In the genomic region with DNA sequence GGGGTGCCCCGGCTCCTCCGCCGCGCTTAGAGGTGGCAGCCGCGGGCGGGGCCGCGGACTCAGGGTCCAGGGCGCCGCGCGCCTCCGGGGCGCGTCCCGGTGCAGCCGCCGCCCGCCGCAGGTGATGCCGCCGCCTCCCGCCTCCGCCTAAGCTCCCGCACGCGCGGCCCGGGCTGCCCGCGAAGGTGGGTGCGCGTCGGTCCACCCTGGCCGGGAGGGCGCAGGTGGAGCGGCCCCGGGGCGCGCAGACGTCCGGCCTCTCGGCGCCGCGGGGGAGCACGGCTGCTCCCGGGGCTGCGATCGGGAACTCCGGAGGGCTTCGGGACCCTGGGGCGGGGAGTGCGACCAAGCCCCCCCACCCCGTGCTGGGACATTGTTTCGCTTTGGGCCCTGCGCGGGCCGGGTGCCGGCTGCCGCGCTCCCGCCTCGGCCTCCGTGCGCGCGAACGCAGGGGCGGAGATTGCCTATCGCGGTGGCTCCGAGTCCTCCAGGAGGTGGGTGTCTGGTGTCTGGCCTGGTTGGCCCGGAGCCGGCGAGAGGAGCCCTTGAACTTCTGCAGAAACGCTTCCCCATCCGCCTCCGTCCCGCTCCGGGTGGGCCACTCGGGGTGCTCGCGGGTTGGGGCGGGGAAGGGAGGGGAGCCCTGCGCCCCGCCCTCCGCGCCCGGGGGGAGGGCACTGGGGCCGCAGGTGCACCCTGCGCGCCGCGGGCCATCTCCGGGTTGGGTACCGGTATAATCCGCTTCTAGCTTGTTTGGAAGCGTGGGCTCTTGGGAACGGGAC, we compare ENCODE assay signal across 8 mouse cellular contexts. TPM values are rescaled to one million over a fixed set of nuclear protein-coding genes. Genes with fewer than 3 reads are reported as not detected.
DNase-seq lines count a peak whose midpoint lies in the region; ATAC-seq and TF ChIP-seq lines count a peak whose summit lies in the region.

No protein-coding gene starts in this region.

- TF ChIP-seq CTCF in layer of hippocampus, adult 2 months (conservative IDR thresholded peaks at IDR 0.05), result 0 out of 2 replicates have a peak, but pooled peaks have one; percentile 7
- TF ChIP-seq CTCF in lung, embryonic 14.5 days (IDR thresholded peaks at IDR 0.05; ENCODE audit: low read depth), result no peak

- in situ Hi-C loops in ES-E14 (cut with MboI; ENCODE audit: low sequenced_read_pairs in 2 of 2, unreplicated experiment in 2 of 2), result no loop called here

- no peaks in the 10 kb centered on the region for H3K27me3 ChIP-seq in forebrain, embryonic 16.5 days (replicated peaks; ENCODE audit: control insufficient read depth, insufficient read depth, low read length)
- no peaks in the 10 kb centered on the region; the same call in 1 of the 2 replicates for H3K27me3 ChIP-seq in lung, embryonic 14.5 days (ENCODE audit: insufficient read depth, low read length)
- no peaks in the 10 kb centered on the region for H3K27me3 ChIP-seq in neural tube, embryonic 15.5 days (replicated peaks)

- H3K36me3 ChIP-seq in ES-E14 (ENCODE audit: control insufficient read depth, insufficient read depth, low read length, poor library complexity, severe bottlenecking), result peaks cover 14% of the 10 kb centered on the region
- H3K36me3 ChIP-seq in forebrain, embryonic 16.5 days (ENCODE audit: control insufficient read depth, insufficient read depth), result no peaks in the 10 kb centered on the region
- H3K36me3 ChIP-seq in lung, embryonic 14.5 days (ENCODE audit: insufficient read depth), result no peaks in the 10 kb centered on the region
- no peaks in the 10 kb centered on the region for H3K36me3 ChIP-seq in neural tube, embryonic 15.5 days

- peak overlapping the region; percentile 96 for H3K9ac ChIP-seq in ES-E14 (ENCODE audit: insufficient read depth, low read depth, low read length, poor library complexity, severe bottlenecking)
- H3K9ac ChIP-seq in forebrain, embryonic 16.5 days (replicated peaks; ENCODE audit: low read depth, low read length), result peak overlapping the region; percentile 100
- H3K9ac ChIP-seq in lung, embryonic 14.5 days, result peak overlapping the region; percentile 95
- H3K9ac ChIP-seq in neural tube, embryonic 15.5 days (replicated peaks), result peak overlapping the region; percentile 85

- H3K27ac ChIP-seq in ES-E14 (ENCODE audit: insufficient read depth, low read depth, low read length, poor library complexity, severe bottlenecking), result peak overlapping the region; percentile 98
- H3K27ac ChIP-seq in forebrain, embryonic 16.5 days (ENCODE audit: low read length), result peak overlapping the region; percentile 96
- peak overlapping the region; percentile 97 for H3K27ac ChIP-seq in layer of hippocampus, adult 2 months
- peak overlapping the region; percentile 96 for H3K27ac ChIP-seq in lung, embryonic 14.5 days (ENCODE audit: low read depth)
- peak overlapping the region; percentile 91 for H3K27ac ChIP-seq in neural tube, embryonic 15.5 days (replicated peaks)

- intact Hi-C loops in heart, postnatal 25 days (cut with DNase I), result loop anchor here (2.0 kb wide), 1 partner anchor 41 kb away; no protein-coding TSS in a partner anchor

- peak overlapping the region; percentile 65 to 98 for H3K4me3 ChIP-seq in ES-E14 (ENCODE audit: insufficient read depth in 1 of 2, low read depth in 1 of 2, low read length in 2 of 2, poor library complexity in 1 of 2, severe bottlenecking in 1 of 2)
- H3K4me3 ChIP-seq in forebrain, embryonic 16.5 days (replicated peaks; ENCODE audit: low read length), result peak overlapping the region; percentile 93
- H3K4me3 ChIP-seq in layer of hippocampus, adult 2 months, result peak overlapping the region; percentile 91
- peak overlapping the region; percentile 81 for H3K4me3 ChIP-seq in lung, embryonic 14.5 days (ENCODE audit: low read depth, low read length)
- peak overlapping the region; percentile 67 for H3K4me3 ChIP-seq in neural tube, embryonic 15.5 days (replicated peaks)

- H3K9me3 ChIP-seq in ES-E14 (ENCODE audit: control insufficient read depth, insufficient read depth, low read depth, low read length), result no peaks in the 10 kb centered on the region
- no peaks in the 10 kb centered on the region for H3K9me3 ChIP-seq in forebrain, embryonic 16.5 days (ENCODE audit: control insufficient read depth, low read length)
- no peaks in the 10 kb centered on the region for H3K9me3 ChIP-seq in lung, embryonic 14.5 days (ENCODE audit: low read depth, low read length)
- H3K9me3 ChIP-seq in neural tube, embryonic 15.5 days (replicated peaks), result no peaks in the 10 kb centered on the region

- H3K4me2 ChIP-seq in forebrain, embryonic 16.5 days (ENCODE audit: low read length), result peak overlapping the region; percentile 93
- peak overlapping the region; percentile 94 for H3K4me2 ChIP-seq in lung, embryonic 14.5 days
- peak overlapping the region; percentile 77 for H3K4me2 ChIP-seq in neural tube, embryonic 15.5 days

- under 1% methylated on average over 87 of the region's 101 CpGs for WGBS in forebrain, embryonic 16.5 days
- WGBS in lung, embryonic 14.5 days, result under 1% methylated on average over 79 of the region's 101 CpGs
- WGBS in neural tube, embryonic 15.5 days, result under 1% methylated on average over 96 of the region's 101 CpGs

- peaks cover 0 to 13% of the 10 kb centered on the region in 2 experiments; a peak in 2 of 4 replicates for H3K4me1 ChIP-seq in ES-E14 (ENCODE audit: control insufficient read depth in 2 of 2, insufficient read depth in 2 of 2, low read length in 2 of 2, poor library complexity in 1 of 2)
- H3K4me1 ChIP-seq in forebrain, embryonic 16.5 days (replicated peaks; ENCODE audit: control insufficient read depth, insufficient read depth, low read length), result peaks cover 49% of the 10 kb centered on the region
- peaks cover 9% of the 10 kb centered on the region for H3K4me1 ChIP-seq in lung, embryonic 14.5 days (ENCODE audit: insufficient read depth)
- H3K4me1 ChIP-seq in neural tube, embryonic 15.5 days, result peaks cover 54% of the 10 kb centered on the region

- peak; percentile 64 for ATAC-seq in forebrain, embryonic 16.5 days
- peak; percentile 63 for ATAC-seq in lung, embryonic 14.5 days (ENCODE audit: insufficient read depth)
- peak; percentile 77 for ATAC-seq in neural tube, embryonic 15.5 days (ENCODE audit: low FRiP score)

- DNase-seq in ES-E14 (ENCODE audit: low read depth, low spot score), result peak; percentile 71
- DNase-seq in cerebellum, adult 18-20 months, result peak; percentile 65 to 76
- peak; percentile 56 for DNase-seq in heart, postnatal 25 days (ENCODE audit: low spot score)
- DNase-seq in layer of hippocampus, adult 2 months (ENCODE audit: low spot score in 2 of 2), result peak; percentile 59 to 60
- DNase-seq in lung, embryonic 14.5 days, result peak; percentile 79
- peak; percentile 84 for DNase-seq in testis, postnatal 10 days (ENCODE audit: low spot score)

TF ChIP-seq in ES-E14, 5 proteins besides CTCF, POLR2A, EP300 and RAD21:
- TF ChIP-seq ZC3H11A (IDR thresholded peaks at IDR 0.05; ENCODE audit: borderline replicate concordance, low read depth, low read length), result no peak
- no peak for TF ChIP-seq ZNF384 (IDR thresholded peaks at IDR 0.05; ENCODE audit: low read depth, low read length)
- no peak for TF ChIP-seq CHD2 (IDR thresholded peaks at IDR 0.05; ENCODE audit: low read depth, low read length)

RNA-seq across cellular contexts. Expression of a gene that starts 0.5 kb away (rescaled TPM):
- 23.2 and 40.5 TPM in 2 replicates for total RNA-seq in ES-E14 (2012; rRNA removed)
- polyA plus RNA-seq in forebrain, embryonic 16.5 days (2015; fragmentation: Nextera tagmentation; extraction: Ambion mirVana), result 37.5 and 40.8 TPM in 2 replicates
- 10 to 100 TPM in 1 of 2 experiments, 1 to 10 TPM in 1; 7.8 to 13.0 TPM for total RNA-seq in heart, postnatal 25 days (2021)
- total RNA-seq in layer of hippocampus, adult 2 months (2021), result 10 to 100 TPM; 49.9 to 52.7 TPM
- polyA plus RNA-seq in lung, embryonic 14.5 days (2014; fragmentation: Nextera tagmentation; extraction: Ambion mirVana), result 25.0 and 27.1 TPM in 2 replicates
- 28.6 and 29.4 TPM in 2 replicates for polyA plus RNA-seq in neural tube, embryonic 15.5 days (2015; fragmentation: Nextera tagmentation; extraction: Ambion mirVana)

Comparison
In these comparisons a context has a peak if more than half of its experiments do, and no peak if none do; other contexts are left out.
1. Peak in every context shown above with its lines: DNase-seq, ATAC-seq, H3K4me3 ChIP-seq and H3K27ac ChIP-seq.